Mouse (Mus musculus) mouse trophoblast stem cell (cell line): Measurements from ENCODE around the gene Rsph3b.
"Not testable (repeated sequence)": the region's sequence is repeated elsewhere in the genome, so short reads cannot be mapped to it uniquely, and the experiment has no call there.

ENCODE experiments used
- in situ Hi-C, 2 experiments: fragments of 300-500 bp; cut with MseI, MboI; formaldehyde crosslinking; loops; 2 replicates in 1 of 2; 3 replicates in 1 of 2; pipeline ENCODE4 v1.15.1; 2025

Gene Rsph3b

DNA sequence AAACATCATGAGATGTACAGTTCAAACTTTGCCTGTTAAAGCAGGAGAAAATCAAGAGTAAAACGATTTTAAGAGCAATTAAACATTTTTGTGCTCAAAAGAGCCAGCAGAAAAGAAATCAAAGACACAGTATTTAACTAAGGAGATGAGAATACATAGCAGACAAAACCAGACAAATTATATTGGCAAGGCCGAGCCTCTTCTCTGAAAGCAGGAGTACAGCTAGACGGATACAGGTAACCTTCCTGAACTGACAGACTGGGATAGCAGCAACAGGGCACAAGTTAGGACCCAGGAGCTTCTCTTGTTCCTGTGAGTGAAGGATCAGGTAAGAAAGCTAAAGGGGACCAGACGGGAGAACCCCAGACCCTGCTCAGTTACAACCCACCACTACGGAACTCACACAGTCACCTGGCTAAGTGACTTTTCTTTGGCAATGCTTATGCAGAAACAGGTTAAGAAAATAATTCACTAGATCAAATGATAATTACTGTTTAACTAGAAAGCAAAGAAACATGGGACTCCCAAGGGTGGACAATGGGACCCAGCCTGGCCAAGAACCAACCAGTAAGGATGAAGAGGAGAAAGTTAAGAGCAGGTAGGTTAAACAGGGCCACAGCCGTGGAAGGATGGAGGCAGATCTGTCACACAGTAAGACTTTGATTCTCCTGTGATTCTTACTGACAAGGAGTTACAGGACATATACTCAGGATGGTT is 11.2 kb upstream of the Rsph3b start:
- in situ Hi-C loops, result not testable (repeated sequence)

- in situ Hi-C loops, result not testable (repeated sequence)
Observed at GRCm38 (mm10) chr17:6958881-6959280, 10.4 kb upstream of the Rsph3b start.

DNA sequence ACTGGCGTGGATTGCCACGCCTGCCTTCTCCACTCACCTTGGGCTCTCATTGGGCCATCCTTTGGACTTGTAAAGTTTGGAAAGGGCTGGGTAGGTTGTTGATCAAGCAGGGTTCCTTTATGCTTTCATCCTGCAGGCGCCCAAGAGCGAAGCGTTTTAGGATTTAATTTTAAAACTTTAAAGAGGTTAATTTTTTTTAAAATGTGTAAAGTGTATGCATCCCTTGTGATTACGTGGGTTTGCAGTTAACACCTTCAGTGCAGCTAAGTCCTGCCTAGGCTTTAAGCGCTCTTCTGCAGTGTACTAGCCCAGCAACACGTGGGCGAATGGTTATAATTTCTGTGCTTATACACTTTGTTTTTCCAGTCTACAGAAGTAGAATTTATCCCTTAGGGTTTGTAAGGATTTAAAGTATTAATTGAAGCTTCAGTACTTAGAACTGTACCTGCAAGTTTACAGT is 317 bp upstream of the Rsph3b start:
- in situ Hi-C loops, result not testable (repeated sequence)

DNA sequence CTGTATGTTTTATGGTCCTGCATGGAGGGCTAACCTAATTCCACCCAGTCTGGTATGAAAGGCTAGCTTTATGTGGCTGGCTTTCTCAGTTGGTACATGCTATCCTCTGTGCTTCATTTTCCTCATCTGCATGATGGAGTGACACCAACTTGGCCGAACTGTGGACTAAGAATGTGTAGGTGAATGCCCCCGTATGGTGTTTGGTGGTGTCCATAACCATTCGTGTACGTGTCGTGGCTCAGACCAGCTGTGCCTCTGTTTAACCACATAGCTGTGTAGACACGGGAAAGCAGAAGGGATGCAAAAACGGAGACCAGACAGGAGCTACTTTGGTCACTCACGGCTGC is 872 bp downstream of the Rsph3b start:
- in situ Hi-C loops, result not testable (repeated sequence)

DNA sequence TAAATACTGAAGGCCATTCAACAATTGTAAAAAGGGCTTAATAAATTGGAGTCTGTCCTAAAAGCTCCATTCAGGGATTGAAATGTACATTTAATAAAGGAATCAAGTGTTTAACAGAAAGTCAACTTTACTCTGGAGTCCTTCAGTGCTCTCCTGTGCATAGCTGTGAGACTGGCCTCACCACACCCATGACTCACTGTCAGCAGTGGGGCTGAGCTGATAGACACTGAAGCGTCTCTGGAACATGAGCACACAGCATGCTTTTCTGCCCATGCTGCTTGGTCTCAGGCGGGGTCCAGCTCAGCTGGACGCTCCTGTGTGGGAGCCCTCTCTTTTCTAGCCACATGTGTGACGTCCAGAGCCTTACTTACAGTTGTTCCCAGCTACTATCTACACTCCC is 5.9 kb downstream of the Rsph3b start:
- in situ Hi-C loops, result not testable (repeated sequence)

- in situ Hi-C loops, result not testable (repeated sequence)
Observed at GRCm38 (mm10) chr17:6931625-6932024, 16.9 kb downstream of the Rsph3b start.

- in situ Hi-C loops, result not testable (repeated sequence)
Observed at GRCm38 (mm10) chr17:6920351-6920894, 28.1 kb downstream of the Rsph3b start.

DNA sequence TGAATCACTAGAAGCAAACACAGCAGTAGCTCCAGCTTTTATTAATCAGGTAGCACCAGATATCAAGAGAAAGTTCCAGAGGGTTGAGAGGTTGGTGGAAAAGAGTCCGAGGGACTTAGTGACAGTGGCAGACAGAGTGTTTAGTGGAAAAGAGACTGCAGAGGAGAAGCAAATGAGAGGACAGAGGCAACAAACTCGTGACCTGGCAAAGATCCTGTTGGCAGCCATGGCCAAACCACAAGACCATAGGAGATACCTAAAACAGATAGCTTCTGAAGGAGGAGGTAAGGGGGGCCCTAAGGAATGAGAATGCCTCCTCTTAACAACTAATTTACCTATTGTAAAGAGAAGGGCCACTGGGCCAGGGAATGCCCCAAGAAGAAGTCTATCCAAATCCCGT is 29.1 kb downstream of the Rsph3b start:
- in situ Hi-C loops, result not testable (repeated sequence)

DNA sequence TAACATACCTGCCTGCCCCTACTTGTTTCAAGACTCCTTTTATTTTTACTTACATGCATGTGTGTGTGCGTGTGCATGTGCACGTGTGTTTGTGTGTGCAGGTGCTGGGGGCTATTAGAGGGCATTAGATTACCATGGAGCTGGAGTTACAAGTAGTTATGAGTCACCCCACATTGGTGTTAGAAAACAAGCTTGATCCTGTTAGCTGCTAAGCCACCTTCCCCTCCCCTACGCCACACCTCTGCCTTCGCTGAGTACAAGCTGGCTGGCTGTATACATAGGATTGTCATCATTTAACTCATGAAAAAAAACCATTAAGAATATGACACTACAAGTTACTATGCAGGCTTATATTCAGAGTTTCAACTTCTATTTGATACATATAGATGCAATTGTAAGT is 33.2 kb downstream of the Rsph3b start:
- in situ Hi-C loops, result not testable (repeated sequence)

GRCm38 (mm10) chr17:6914066-6914465 is 34.4 kb downstream of the Rsph3b start:
- in situ Hi-C loops, result not testable (repeated sequence)

- in situ Hi-C loops, result not testable (repeated sequence)
Observed at GRCm38 (mm10) chr17:6900361-6900760, 48.1 kb downstream of the Rsph3b start.

- in situ Hi-C loops, result loop anchor here (10.0 kb wide), 1 partner anchor 123 kb away; no protein-coding TSS in a partner anchor
Observed at GRCm38 (mm10) chr17:6897996-6898562, 50.4 kb downstream of the Rsph3b start.

GRCm38 (mm10) chr17:6896756-6897155 is 51.7 kb downstream of the Rsph3b start:
- in situ Hi-C loops, result loop anchor here (10.0 kb wide), 1 partner anchor 122 kb away; no protein-coding TSS in a partner anchor

- in situ Hi-C loops, result loop anchor here (10.0 kb wide), 1 partner anchor 119 kb away; no protein-coding TSS in a partner anchor
Observed at GRCm38 (mm10) chr17:6893332-6893731, 55.1 kb downstream of the Rsph3b start.

DNA sequence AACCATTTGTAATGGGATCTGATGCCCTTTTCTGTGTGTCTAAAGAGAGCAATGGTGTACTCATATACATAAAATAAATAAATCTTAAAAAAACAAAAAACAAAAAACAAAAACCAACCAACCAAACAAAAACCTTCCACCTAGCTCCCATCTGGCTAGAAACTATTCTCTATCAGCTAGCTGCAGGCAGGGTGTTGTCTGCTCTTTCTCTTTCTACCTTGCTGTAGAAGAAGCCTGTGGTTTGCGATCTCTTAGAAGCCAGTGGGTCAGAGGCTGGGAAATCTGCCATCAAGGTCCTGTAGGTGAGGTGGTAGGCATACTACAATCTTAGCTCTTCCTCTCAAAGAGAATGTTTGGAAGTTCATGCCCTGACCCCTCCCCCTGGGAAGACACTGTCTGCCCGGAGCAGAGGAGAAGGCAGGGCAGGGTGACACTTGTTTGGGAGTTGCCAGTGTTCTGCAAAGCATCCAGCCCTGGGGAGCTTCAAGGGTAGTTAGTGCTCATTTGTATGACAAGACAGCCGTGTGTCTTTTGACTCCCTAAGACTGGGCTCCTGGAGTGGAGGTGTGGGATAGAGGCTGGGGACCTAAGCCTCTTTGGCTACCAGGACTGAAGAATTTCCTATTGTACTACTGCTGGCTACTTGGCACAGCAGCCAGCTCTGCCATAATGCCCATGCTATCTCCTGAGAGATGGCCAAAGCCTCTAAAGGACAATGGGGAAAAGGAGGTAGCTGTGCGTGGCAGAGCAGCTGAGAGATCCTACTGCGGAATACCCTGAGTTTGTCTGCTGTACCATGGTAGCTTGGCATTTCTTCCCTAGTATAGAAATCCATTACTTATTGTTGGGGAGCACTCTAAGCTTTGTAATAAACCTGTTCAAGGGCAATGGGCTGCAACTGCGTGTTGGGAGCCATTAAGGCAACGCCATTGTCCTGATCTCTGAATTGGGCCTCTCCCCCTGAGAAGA is 56.2 kb downstream of the Rsph3b start:
- in situ Hi-C loops, result loop anchor here (10.0 kb wide), 1 partner anchor 117 kb away; no protein-coding TSS in a partner anchor

- in situ Hi-C loops, result no loop called here
Observed at GRCm38 (mm10) chr17:6886445-6886844, 62.0 kb downstream of the Rsph3b start.

- in situ Hi-C loops, result no loop called here
Observed at GRCm38 (mm10) chr17:6884531-6884930, 64.0 kb downstream of the Rsph3b start.

DNA sequence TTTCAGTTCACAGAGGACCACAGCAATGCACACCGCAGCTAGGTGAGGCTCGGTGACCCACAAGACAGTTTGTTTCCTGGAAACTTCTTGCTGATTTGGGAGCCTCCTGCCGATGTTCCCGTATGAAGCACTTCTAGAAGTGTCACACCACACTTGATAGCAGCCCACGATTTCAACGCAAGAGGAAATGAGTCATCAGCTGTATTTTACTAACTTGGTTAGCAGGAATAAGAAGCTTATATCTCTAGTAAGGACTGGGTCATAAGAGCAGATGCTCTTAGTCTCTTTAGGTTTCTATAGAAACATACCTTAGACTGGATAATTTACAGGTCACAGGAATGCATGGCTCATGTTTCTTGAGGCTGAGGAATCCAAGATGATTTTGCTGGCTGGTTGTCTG is 67.2 kb downstream of the Rsph3b start:
- in situ Hi-C loops, result no loop called here

- in situ Hi-C loops, result no loop called here
Observed at GRCm38 (mm10) chr17:6871421-6871820, 77.1 kb downstream of the Rsph3b start.

DNA sequence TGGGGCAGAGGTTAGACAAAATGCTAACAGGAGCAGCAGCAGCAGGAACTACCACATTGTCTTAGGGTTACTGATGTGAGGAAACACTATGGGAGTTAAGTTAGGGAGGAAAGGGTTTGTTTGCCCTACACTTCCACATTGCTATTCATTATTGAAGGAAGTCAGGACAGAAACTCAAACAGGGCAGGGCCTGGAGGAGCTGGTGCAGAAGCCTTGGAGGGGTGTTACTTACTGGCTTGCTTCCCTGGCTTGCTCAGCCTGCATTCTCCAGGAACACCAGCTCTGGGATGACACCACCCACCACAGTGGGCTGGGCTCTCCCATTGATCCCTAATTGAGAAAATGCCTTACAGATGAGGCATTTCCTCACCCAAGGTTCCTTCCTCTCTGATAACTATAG is 79.7 kb downstream of the Rsph3b start:
- in situ Hi-C loops, result no loop called here

GRCm38 (mm10) chr17:6867740-6868139 is 80.7 kb downstream of the Rsph3b start:
- in situ Hi-C loops, result no loop called here

- in situ Hi-C loops, result no loop called here
Observed at GRCm38 (mm10) chr17:6866576-6866975, 81.9 kb downstream of the Rsph3b start.
